Mouse (Mus musculus) kidney, postnatal 0 days (tissue): ENCODE data around the gene Prx. TPM values are rescaled to one million over a fixed set of nuclear protein-coding genes. Genes with fewer than 3 reads are reported as not detected.

Source experiments
- ATAC-seq: fragments of 200-750 bp; cut with Nextera tagmentation; replicated peaks from 2 replicates; pipeline ENCODE4 v1.8.0; 2017; ENCODE audit warnings: low read depth, moderate number of reproducible peaks, moderate TSS enrichment, moderate library complexity; ENCODE audit not compliant: low FRiP score
- DNase-seq: peaks from one replicate; pipeline ENCODE4 v3.0.0-alpha.2; 2016; ENCODE audit warnings: low spot score
- H3K27ac ChIP-seq: fragments of 300-500 bp; sonication (generic); 2 replicates; pipeline ENCODE4 v1.5.1; 2014; ENCODE audit warnings: mild to moderate bottlenecking
- H3K27me3 ChIP-seq: fragments of 300-500 bp; sonication (generic); 2 replicates; pipeline ENCODE4 v1.6.1; 2014; ENCODE audit warnings: low read length, mixed read lengths; ENCODE audit not compliant: insufficient read depth
- H3K36me3 ChIP-seq: fragments of 300-500 bp; sonication (generic); 2 replicates; pipeline ENCODE4 v1.6.1; 2014; ENCODE audit warnings: low read length, mixed read lengths; ENCODE audit not compliant: insufficient read depth
- H3K4me1 ChIP-seq: fragments of 300-500 bp; sonication (generic); replicated peaks from 2 replicates; pipeline ENCODE4 v1.6.1; 2014; ENCODE audit warnings: antibody characterized with exemption, low read length, mixed read lengths; ENCODE audit not compliant: insufficient read depth
- H3K4me2 ChIP-seq: fragments of 300-500 bp; sonication (generic); 2 replicates; pipeline ENCODE4 v1.6.1; 2014; ENCODE audit warnings: mild to moderate bottlenecking, low read length, moderate library complexity, mixed read lengths
- H3K4me3 ChIP-seq: fragments of 300-500 bp; sonication (generic); replicated peaks from 2 replicates; pipeline ENCODE4 v1.5.1; 2014; ENCODE audit warnings: low read depth, low read length
- H3K9ac ChIP-seq: fragments of 300-500 bp; sonication (generic); 2 replicates; pipeline ENCODE4 v1.6.1; 2014; ENCODE audit warnings: low read depth, low read length
- H3K9me3 ChIP-seq: fragments of 300-500 bp; sonication (generic); replicated peaks from 2 replicates; pipeline ENCODE4 v1.6.1; 2016; ENCODE audit warnings: low read length, inconsistent platforms, mixed read lengths
- CTCF ChIP-seq: IDR thresholded peaks from 2 replicates; pipeline ENCODE4 v1.5.1; 2016; ENCODE audit warnings: antibody characterized with exemption, low read depth, mild to moderate bottlenecking, moderate library complexity
- whole genome bisulfite sequencing: fragments of 180-500 bp; shearing (Covaris S2); extraction: QIAGEN DNeasy Blood & Tissue Kit; methylation state at CpG from one replicate; pipeline ENCODE4 v1.1.7; 2014; 5-methylcytosine and 5-hydroxymethylcytosine counted together
- polyA plus RNA-seq: library from polyadenylated mRNA; unstranded; fragments of >200 nt; fragmentation: Nextera tagmentation; extraction: Ambion mirVana; gene quantifications from 2 replicates; pipeline ENCODE4 v1.2.1, GENCODE M21; 2015

The Prx gene
- polyA plus RNA-seq, 1 experiment from 2014 or later: 4.1 TPM

DNA sequence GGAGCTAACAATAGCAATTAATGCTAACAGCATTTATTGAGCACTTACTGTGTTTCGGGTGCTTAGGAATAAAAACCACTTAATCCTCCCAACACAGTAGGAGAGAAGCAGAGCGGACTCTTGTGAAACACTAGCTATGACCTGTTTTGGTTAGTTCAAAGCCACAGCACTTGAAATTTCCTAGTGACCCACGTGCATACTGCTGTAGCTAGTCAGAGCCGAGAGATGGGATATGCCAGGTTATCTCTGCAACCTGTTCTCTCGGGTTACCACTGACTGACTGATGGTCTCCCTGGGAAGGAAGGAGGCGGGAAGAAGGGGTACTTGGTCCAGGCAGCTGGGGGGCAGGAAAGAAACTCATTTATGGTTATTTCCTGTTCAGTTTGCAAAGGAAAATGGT, 38.6 kb upstream of the Prx start:
- TF ChIP-seq CTCF: no peak
- Histone ChIP-seq H3K4me3 (no peak overlapping the region), H3K27me3 (no peaks in the 10 kb centered on the region), H3K36me3 (no peaks in the 10 kb centered on the region), H3K27ac (no peak overlapping the region), H3K4me1 (no peaks in the 10 kb centered on the region), H3K4me2 (no peak overlapping the region), H3K9me3 (no peaks in the 10 kb centered on the region), H3K9ac (no peak overlapping the region)
- 70% methylated on average over 6 of the region's 6 CpGs for WGBS
- DNase-seq (no peak), ATAC-seq (no peak)

DNA sequence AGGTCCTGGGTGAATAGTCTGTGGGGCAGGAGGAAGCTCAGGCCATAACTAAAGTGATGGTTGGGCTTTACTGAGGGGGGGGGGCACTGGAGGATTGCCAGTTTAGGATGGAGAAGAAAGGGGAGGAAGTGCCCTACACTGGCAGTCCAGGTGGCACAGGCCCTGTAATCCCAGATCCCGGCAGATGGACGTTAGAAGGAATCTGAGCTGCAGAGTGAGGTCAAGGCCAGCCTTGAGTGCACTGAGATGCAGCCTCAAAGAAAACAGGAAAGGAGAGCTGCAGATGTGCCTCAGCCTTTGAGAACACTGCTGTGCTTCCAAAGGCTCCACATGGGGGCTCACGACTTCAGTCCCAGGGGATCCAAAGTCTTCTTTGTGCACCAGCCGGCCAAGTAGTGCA, 31.5 kb upstream of the Prx start:
- ATAC-seq (peak; percentile 80), DNase-seq (peak; percentile 85)
- no peaks in the 10 kb centered on the region for H3K27me3 ChIP-seq
- H3K4me2 ChIP-seq: no peak overlapping the region
- no peaks in the 10 kb centered on the region for H3K9me3 ChIP-seq
- TF ChIP-seq CTCF: peak; percentile 34; the same call in 1 of the 2 replicates
- 22% methylated on average over 4 of the region's 4 CpGs for WGBS
- no peaks in the 10 kb centered on the region for H3K4me1 ChIP-seq
- no peak overlapping the region for H3K4me3 ChIP-seq
- H3K36me3 ChIP-seq: no peaks in the 10 kb centered on the region
- no peak overlapping the region for H3K9ac ChIP-seq
- no peak overlapping the region for H3K27ac ChIP-seq

DNA sequence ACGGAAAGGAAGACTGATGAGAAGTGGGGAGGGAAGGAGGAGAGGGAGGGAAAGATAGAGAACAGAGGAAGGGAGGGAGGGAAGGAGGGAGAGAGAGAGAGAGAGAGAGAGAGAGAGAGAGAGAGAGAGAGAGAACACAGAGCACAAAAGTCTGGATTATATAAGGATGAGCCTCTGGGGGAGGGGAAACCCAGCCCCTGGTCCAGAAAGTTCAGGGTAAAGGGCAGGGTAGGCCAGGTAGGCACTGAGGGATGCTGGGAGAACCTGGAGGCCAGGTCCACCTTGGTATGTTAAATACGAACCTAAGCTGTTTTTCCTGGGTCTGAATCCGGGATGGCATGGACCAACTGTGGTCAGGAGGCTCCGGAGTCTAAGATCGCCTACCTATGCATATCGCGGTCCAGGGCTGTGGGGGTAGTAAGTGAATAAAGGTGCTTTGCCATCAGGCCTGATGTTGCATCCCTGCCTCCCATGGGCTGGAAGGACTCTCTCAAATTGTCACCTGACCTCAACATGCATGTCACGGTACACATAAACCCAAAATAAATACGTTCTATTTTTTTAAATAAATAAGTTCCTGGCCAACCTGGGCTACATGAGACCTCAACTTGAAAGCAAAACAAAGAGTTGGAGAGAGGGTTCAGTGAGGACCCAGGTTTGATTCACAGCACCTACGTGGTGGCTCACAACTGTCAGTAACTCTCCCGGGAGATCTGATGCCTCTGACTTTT, 27.6 kb upstream of the Prx start:
- H3K4me2 ChIP-seq: no peak overlapping the region
- no peak for TF ChIP-seq CTCF
- 91% methylated on average over 11 of the region's 11 CpGs for WGBS

DNA sequence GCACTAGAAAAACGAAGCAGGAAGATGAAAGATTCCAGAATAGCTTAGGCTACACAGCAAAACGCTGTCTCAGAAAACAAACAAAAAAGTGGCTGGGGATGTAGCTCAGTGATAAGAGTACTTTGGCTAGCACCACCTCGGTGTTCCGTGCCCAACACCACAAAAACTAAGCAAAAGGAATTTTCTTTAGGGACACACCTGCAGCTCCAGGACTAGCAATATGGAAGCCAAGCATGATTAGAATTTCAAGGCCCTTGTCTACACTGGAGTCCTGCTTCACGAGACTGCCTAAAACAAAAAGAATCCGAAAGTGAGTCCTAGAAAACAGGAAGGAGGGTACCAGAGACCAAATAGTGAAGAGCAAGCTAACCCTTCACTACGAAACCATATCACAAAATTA, 26.5 kb upstream of the Prx start:
- peak overlapping the region; percentile 63 for H3K4me2 ChIP-seq
- no peaks in the 10 kb centered on the region for H3K9me3 ChIP-seq
- peak overlapping the region; percentile 36; the same call in 1 of the 2 replicates for H3K9ac ChIP-seq
- no peaks in the 10 kb centered on the region for H3K27me3 ChIP-seq
- WGBS: 31% methylated on average over 7 of the region's 7 CpGs
- DNase-seq (peak; percentile 18), ATAC-seq (no peak)
- H3K4me1 ChIP-seq: peaks cover under 1% of the 10 kb centered on the region; the same call in 1 of the 2 replicates
- H3K27ac ChIP-seq: peak overlapping the region; percentile 72
- peak overlapping the region; percentile 73 for H3K4me3 ChIP-seq
- TF ChIP-seq CTCF: no peak
- peaks cover 5% of the 10 kb centered on the region; the same call in 1 of the 2 replicates for H3K36me3 ChIP-seq

More for the DNA sequence above, 27.6 kb upstream of the Prx start:
- no peak overlapping the region for H3K27ac ChIP-seq
- H3K9me3 ChIP-seq: no peaks in the 10 kb centered on the region
- ATAC-seq (no peak), DNase-seq (no peak)
- H3K9ac ChIP-seq: no peak overlapping the region
- no peaks in the 10 kb centered on the region; the same call in 1 of the 2 replicates for H3K4me1 ChIP-seq
- peaks cover 5% of the 10 kb centered on the region; the same call in 1 of the 2 replicates for H3K36me3 ChIP-seq
- no peaks in the 10 kb centered on the region for H3K27me3 ChIP-seq
- no peak overlapping the region for H3K4me3 ChIP-seq

DNA sequence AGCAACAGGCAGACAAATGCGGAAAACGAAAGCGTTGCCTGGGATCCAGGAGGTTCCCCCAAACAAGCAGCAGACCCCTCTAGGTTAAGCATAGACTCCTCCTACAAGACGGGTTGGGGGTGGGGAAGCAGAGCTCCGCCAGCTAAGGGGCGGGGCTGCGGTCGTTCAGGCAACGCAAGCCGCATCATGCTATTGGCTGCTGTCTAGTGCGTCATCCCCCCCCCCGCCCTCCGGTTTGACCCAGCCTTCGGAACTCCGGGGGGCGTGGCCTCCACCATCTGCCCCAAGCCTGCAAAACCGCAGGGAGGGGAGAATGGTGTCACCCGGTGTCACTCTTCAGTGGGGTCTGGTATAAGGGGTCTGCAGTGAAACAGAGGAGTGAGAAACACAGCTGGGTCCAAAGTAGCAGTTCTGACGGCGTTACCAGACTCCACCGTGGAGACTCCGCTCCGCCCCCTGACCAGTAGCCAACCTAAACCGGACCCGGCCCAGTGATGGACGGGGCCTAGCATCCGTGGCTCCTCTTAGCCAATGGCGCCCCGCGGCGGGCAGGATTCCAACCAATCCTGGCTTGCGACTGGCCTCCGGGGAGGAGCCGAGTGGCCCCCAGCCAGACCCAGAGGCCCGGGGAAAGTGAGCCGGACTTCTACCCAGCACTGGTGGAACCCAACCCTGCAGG, 25.8 kb upstream of the Prx start, which contains the start of gene Sertad3:
Sertad3 (plus strand) TSS at position 613 of the 679 bp plus-strand sequence.
- no peaks in the 10 kb centered on the region for H3K27me3 ChIP-seq
- ATAC-seq (peak; percentile 94), DNase-seq (peak; percentile 99)
- H3K4me3 ChIP-seq: peak within 1 kb of the TSS; percentile 73
- under 1% methylated on average over 36 of the region's 36 CpGs for whole genome bisulfite sequencing
- H3K9me3 ChIP-seq: no peaks in the 10 kb centered on the region
- TF ChIP-seq CTCF: peak; percentile 18; the same call in 1 of the 2 replicates
- peak within 1 kb of the TSS; percentile 66 for H3K9ac ChIP-seq
- H3K36me3 ChIP-seq: peaks cover 5% of the 10 kb centered on the region; the same call in 1 of the 2 replicates
- H3K4me1 ChIP-seq: peaks cover 6% of the 10 kb centered on the region
- H3K4me2 ChIP-seq: peak within 1 kb of the TSS; percentile 63
- peak within 1 kb of the TSS; percentile 94 for H3K27ac ChIP-seq

DNA sequence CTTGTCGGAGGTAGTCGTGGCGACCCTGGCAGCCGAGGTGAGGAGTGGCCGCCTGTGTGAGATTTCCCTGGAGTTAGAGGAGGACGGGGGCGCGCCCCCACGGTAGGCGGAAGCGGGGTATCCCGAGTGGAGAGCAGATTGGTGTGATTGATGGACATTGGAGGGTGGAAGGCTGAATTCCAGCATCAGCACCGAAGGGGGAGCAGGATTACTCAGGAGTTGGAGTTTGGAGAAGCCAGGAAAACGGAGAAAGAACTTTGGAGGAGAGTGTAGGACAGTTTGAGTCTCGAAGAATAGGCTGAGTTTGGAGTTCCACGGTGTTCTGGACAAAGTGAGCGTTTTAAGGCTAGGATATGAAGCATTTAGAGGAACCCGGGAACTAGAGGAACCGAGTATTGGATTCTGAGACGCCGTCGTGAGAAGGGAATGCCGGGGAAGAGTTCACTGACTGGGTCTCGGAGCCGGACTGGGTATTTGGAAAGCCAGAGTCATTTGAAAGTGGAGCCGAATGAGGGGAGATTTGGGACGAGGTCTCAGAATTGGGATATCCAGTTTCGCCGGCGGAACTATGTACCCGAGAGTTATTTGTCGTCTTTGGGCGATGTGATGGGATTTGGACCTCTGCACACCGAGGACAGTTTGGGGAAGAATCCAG, 25.2 kb upstream of the Prx start:
- H3K36me3 ChIP-seq: peaks cover 5% of the 10 kb centered on the region; the same call in 1 of the 2 replicates
- TF ChIP-seq CTCF: no peak
- peak overlapping the region; percentile 66 for H3K9ac ChIP-seq
- under 1% methylated on average over 34 of the region's 34 CpGs for WGBS
- peak overlapping the region; percentile 63 for H3K4me2 ChIP-seq
- ATAC-seq: no peak
- DNase-seq: peak; percentile 60
- H3K27me3 ChIP-seq: no peaks in the 10 kb centered on the region
- H3K4me1 ChIP-seq: peaks cover 6% of the 10 kb centered on the region
- peak overlapping the region; percentile 73 for H3K4me3 ChIP-seq
- no peaks in the 10 kb centered on the region for H3K9me3 ChIP-seq
- H3K27ac ChIP-seq: peak overlapping the region; percentile 94
